Mouse (Mus musculus): ENCODE measurements around the gene Gm20388. TPM values are rescaled to one million over a fixed set of nuclear protein-coding genes. Genes with fewer than 3 reads are reported as not detected.

The Gm20388 gene
- polyA plus RNA-seq, 1 experiment from 2014 or later = not detected

DNA sequence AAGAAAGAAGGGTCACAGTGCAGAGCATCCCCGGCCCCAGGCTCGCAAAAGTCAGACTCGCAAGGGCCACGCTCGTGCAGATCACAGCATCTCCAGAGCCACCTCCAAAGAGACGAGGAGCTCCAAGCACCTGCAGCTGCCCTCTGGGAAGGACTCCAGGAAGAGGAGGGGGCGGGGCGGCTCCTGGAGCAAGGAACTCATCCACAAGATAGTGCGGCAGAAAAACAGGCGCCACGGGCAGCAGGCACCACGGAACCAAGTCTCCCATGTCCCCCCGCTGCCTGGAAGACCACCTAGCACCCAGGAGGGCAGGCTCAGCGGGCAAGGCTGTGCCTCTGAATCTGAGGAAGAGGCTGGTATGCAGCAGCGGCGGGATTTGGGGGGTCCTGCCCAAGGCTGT is 2352.2 kb downstream of the Gm20388 start:
- Histone ChIP-seq H3K27me3 (ENCODE audit: control insufficient read depth, insufficient read depth, low read depth, low read length) (no peaks in the 10 kb centered on the region; the same call in 1 of the 2 replicates), H3K4me3 (ENCODE audit: low read length) (no peak overlapping the region), H3K27ac (ENCODE audit: low read length) (no peak overlapping the region), H3K36me3 (ENCODE audit: control insufficient read depth, insufficient read depth, low read length) (no peaks in the 10 kb centered on the region), H3K9ac (ENCODE audit: low read length) (no peak overlapping the region), H3K9me3 (ENCODE audit: control insufficient read depth, low read length) (no peaks in the 10 kb centered on the region), H3K4me2 (ENCODE audit: low read depth, low read length) (no peak overlapping the region), H3K4me1 (replicated peaks; ENCODE audit: control insufficient read depth, insufficient read depth, low read length) (no peaks in the 10 kb centered on the region)
- ATAC-seq (ENCODE audit: low read depth) = no peak
- WGBS = 67% methylated on average over 16 of the region's 16 CpGs

DNA sequence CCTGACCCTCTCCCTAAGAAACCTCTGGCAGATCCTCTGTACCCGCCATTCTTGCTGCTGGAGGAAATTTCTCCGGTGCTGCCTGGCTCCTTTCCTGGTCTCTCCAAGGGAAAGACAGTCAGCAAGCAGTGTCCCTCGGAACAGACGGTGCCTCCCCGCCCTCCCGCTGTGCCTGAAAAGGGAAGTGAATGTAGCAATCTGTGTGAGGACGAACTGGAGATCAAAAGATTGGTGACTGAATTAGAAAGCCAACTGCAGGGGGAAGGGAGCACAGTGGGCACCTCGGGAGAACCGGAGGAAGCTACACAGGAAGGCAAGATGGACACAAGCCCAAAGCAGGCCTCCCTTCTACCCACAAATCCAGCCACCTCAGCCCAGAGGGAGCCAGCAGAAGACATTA is 2353.6 kb downstream of the Gm20388 start:
- Histone ChIP-seq H3K4me2 (ENCODE audit: low read depth, low read length) (no peak overlapping the region), H3K9ac (ENCODE audit: low read length) (no peak overlapping the region), H3K36me3 (ENCODE audit: control insufficient read depth, insufficient read depth, low read length) (no peaks in the 10 kb centered on the region), H3K4me3 (ENCODE audit: low read length) (no peak overlapping the region), H3K27ac (ENCODE audit: low read length) (no peak overlapping the region), H3K9me3 (ENCODE audit: control insufficient read depth, low read length) (no peaks in the 10 kb centered on the region), H3K27me3 (ENCODE audit: control insufficient read depth, insufficient read depth, low read depth, low read length) (peaks cover 2% of the 10 kb centered on the region), H3K4me1 (replicated peaks; ENCODE audit: control insufficient read depth, insufficient read depth, low read length) (peaks cover 4% of the 10 kb centered on the region; the same call in 1 of the 2 replicates)
- WGBS = 36% methylated on average over 9 of the region's 9 CpGs
- ATAC-seq (ENCODE audit: low read depth) = no peak

DNA sequence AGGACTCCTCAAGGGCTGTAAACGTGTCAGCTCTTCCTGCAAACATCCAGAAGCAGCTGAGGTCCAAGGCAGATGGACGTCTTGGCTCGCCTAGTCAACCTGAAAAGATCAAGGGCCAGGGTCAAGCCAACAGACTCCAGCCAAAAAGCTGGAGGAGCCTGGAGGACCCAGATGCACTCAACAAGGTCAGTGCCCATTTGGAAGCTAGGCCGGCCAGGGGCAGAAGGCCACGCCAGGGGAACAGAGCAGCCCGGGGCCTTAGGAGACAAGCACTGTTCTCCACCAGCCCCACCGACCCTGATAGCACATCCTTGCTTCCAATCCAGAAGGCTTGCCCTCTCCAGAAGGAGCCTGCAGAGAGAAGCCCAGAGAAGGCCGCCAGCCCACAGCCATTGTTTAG is 2354.9 kb downstream of the Gm20388 start:
- 81% methylated on average over 8 of the region's 8 CpGs for WGBS
- peaks cover 2% of the 10 kb centered on the region for H3K27me3 ChIP-seq (ENCODE audit: control insufficient read depth, insufficient read depth, low read depth, low read length)
- no peak for ATAC-seq (ENCODE audit: low read depth)

DNA sequence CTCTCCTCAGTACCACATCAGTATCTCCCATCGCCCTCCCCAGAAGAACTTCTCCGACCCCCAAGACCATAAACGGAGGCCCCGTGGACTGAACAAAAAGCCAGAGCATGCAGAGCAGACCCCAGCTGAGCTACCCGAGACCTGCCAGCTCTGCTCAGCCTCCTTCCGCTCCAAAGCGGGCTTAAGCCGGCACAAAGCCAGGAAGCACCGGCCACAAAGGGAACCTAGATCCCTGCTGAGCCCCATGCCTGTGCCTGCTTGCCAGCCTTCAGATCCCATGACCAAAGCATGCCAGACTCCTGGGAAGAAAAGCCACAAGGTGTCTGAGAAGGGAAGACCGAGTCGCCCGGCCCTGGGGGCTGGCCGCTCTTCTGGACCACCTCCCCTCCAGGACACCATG is 2356.2 kb downstream of the Gm20388 start:
- WGBS = 61% methylated on average over 13 of the region's 13 CpGs
- H3K36me3 ChIP-seq (ENCODE audit: control insufficient read depth, insufficient read depth, low read length) = no peaks in the 10 kb centered on the region
- peaks cover 2% of the 10 kb centered on the region for H3K27me3 ChIP-seq (ENCODE audit: control insufficient read depth, insufficient read depth, low read depth, low read length)
- H3K9ac ChIP-seq (ENCODE audit: low read length) = no peak overlapping the region
- peaks cover 4% of the 10 kb centered on the region; the same call in 1 of the 2 replicates for H3K4me1 ChIP-seq (replicated peaks; ENCODE audit: control insufficient read depth, insufficient read depth, low read length)
- ATAC-seq (ENCODE audit: low read depth) = no peak
- no peaks in the 10 kb centered on the region for H3K9me3 ChIP-seq (ENCODE audit: control insufficient read depth, low read length)
- no peak overlapping the region for H3K4me2 ChIP-seq (ENCODE audit: low read depth, low read length)
- H3K27ac ChIP-seq (ENCODE audit: low read length) = no peak overlapping the region
- H3K4me3 ChIP-seq (ENCODE audit: low read length) = no peak overlapping the region

More for the DNA sequence above, 2354.9 kb downstream of the Gm20388 start:
- Histone ChIP-seq H3K27ac (ENCODE audit: low read length) (no peak overlapping the region), H3K4me1 (replicated peaks; ENCODE audit: control insufficient read depth, insufficient read depth, low read length) (peaks cover 4% of the 10 kb centered on the region; the same call in 1 of the 2 replicates), H3K9ac (ENCODE audit: low read length) (no peak overlapping the region), H3K9me3 (ENCODE audit: control insufficient read depth, low read length) (no peaks in the 10 kb centered on the region), H3K4me2 (ENCODE audit: low read depth, low read length) (no peak overlapping the region), H3K4me3 (ENCODE audit: low read length) (no peak overlapping the region), H3K36me3 (ENCODE audit: control insufficient read depth, insufficient read depth, low read length) (no peaks in the 10 kb centered on the region)

DNA sequence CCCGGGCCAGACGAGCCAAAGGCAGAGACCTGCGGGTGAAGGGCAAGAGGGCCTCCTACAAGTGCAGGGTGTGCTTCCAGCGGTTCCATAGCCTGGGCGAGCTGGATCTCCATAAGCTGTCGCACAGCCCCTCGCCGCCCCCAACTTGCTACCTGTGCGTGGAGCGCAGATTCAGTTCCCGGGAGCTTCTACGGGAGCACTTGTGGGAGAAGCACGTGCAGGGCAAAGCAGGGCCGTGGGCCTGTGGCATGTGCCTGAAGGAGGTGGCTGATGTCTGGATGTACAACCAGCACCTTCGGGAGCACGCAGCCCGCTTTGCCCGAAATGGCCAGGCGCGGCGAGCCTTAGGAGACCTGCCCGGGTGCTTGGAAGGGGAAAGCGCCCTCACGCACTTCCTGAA is 2358.2 kb downstream of the Gm20388 start:
- H3K36me3 ChIP-seq (ENCODE audit: control insufficient read depth, insufficient read depth, low read length) = no peaks in the 10 kb centered on the region
- H3K4me1 ChIP-seq (replicated peaks; ENCODE audit: control insufficient read depth, insufficient read depth, low read length) = peaks cover 4% of the 10 kb centered on the region; the same call in 1 of the 2 replicates
- 43% methylated on average over 24 of the region's 24 CpGs for whole genome bisulfite sequencing
- peaks cover 2% of the 10 kb centered on the region for H3K27me3 ChIP-seq (ENCODE audit: control insufficient read depth, insufficient read depth, low read depth, low read length)
- H3K4me2 ChIP-seq (ENCODE audit: low read depth, low read length) = peak overlapping the region; percentile 64
- ATAC-seq (ENCODE audit: low read depth) = no peak
- H3K9ac ChIP-seq (ENCODE audit: low read length) = peak overlapping the region; percentile 46
- peak overlapping the region; percentile 41 for H3K4me3 ChIP-seq (ENCODE audit: low read length)
- no peaks in the 10 kb centered on the region for H3K9me3 ChIP-seq (ENCODE audit: control insufficient read depth, low read length)
- no peak overlapping the region for H3K27ac ChIP-seq (ENCODE audit: low read length)

DNA sequence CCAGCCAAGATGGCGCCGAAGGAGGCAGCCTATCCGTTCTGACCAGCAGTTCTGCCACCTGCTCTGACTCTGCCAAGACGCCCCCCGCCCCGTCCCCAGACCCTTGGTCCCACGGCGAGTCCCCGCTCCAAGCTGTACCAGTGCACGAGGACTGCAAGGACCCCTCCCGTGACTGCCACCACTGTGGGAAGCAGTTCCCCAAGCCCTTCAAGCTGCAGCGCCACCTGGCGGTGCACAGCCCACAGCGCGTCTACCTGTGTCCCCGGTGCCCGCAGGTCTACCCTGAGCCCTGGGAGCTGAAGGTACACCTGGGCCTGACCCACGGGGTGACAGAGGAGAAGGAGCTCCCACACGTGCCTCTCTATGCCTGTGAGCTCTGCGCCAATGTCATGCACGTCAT is 2358.8 kb downstream of the Gm20388 start:
- WGBS = 2% methylated on average over 21 of the region's 21 CpGs
- Histone ChIP-seq H3K9ac (ENCODE audit: low read length) (peak overlapping the region; percentile 46; the same call in 1 of the 2 replicates), H3K36me3 (ENCODE audit: control insufficient read depth, insufficient read depth, low read length) (no peaks in the 10 kb centered on the region), H3K27ac (ENCODE audit: low read length) (no peak overlapping the region), H3K4me1 (replicated peaks; ENCODE audit: control insufficient read depth, insufficient read depth, low read length) (peaks cover 4% of the 10 kb centered on the region; the same call in 1 of the 2 replicates), H3K4me3 (ENCODE audit: low read length) (peak overlapping the region; percentile 41), H3K27me3 (ENCODE audit: control insufficient read depth, insufficient read depth, low read depth, low read length) (peaks cover 2% of the 10 kb centered on the region), H3K4me2 (ENCODE audit: low read depth, low read length) (peak overlapping the region; percentile 64), H3K9me3 (ENCODE audit: control insufficient read depth, low read length) (no peaks in the 10 kb centered on the region)
- ATAC-seq (ENCODE audit: low read depth) = peak; percentile 52

DNA sequence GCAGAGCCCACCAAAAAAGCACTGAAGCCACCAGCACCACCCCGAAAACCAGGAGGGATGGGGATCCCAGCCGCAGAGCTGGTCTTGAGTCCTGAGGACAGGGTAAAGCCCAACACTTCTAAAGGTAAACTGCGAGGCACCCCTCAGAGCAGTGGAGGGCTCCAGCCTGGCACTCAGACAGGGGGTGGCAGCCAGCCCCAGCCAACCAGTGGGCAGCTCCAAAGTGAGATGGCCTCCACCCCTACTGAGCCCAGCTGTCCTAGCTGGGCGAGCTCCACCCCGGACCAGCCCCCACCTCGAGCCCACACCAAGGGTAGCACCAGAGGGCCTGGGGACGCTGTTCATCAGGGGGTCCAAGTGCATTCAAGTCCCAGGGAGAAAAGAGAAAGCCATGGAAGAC is 2359.9 kb downstream of the Gm20388 start:
- WGBS = 71% methylated on average over 7 of the region's 7 CpGs
- Histone ChIP-seq H3K27me3 (ENCODE audit: control insufficient read depth, insufficient read depth, low read depth, low read length) (peaks cover 2% of the 10 kb centered on the region), H3K36me3 (ENCODE audit: control insufficient read depth, insufficient read depth, low read length) (no peaks in the 10 kb centered on the region), H3K4me2 (ENCODE audit: low read depth, low read length) (no peak overlapping the region), H3K27ac (ENCODE audit: low read length) (no peak overlapping the region), H3K4me1 (replicated peaks; ENCODE audit: control insufficient read depth, insufficient read depth, low read length) (peaks cover 4% of the 10 kb centered on the region; the same call in 1 of the 2 replicates), H3K4me3 (ENCODE audit: low read length) (no peak overlapping the region), H3K9me3 (ENCODE audit: control insufficient read depth, low read length) (no peaks in the 10 kb centered on the region), H3K9ac (ENCODE audit: low read length) (no peak overlapping the region)
- ATAC-seq (ENCODE audit: low read depth) = no peak

- no peak overlapping the region for H3K9ac ChIP-seq (ENCODE audit: low read length)
- no peak overlapping the region for H3K4me3 ChIP-seq (ENCODE audit: low read length)
- peak; percentile 72 for ATAC-seq (ENCODE audit: low read depth)
- 3% methylated on average over 5 of the region's 5 CpGs for WGBS
- H3K9me3 ChIP-seq (ENCODE audit: control insufficient read depth, low read length) = no peaks in the 10 kb centered on the region
- H3K27ac ChIP-seq (ENCODE audit: low read length) = no peak overlapping the region
- H3K27me3 ChIP-seq (ENCODE audit: control insufficient read depth, insufficient read depth, low read depth, low read length) = peaks cover 2% of the 10 kb centered on the region
- H3K4me2 ChIP-seq (ENCODE audit: low read depth, low read length) = no peak overlapping the region
- peaks cover 4% of the 10 kb centered on the region; the same call in 1 of the 2 replicates for H3K4me1 ChIP-seq (replicated peaks; ENCODE audit: control insufficient read depth, insufficient read depth, low read length)
- no peaks in the 10 kb centered on the region for H3K36me3 ChIP-seq (ENCODE audit: control insufficient read depth, insufficient read depth, low read length)
Observed at GRCm38 (mm10) chr8:122273152-122273551, 2362.5 kb downstream of the Gm20388 start.

GRCm38 (mm10) chr8:122273826-122274225 is 2363.2 kb downstream of the Gm20388 start:
- H3K27ac ChIP-seq (ENCODE audit: low read length) = no peak overlapping the region
- H3K27me3 ChIP-seq (ENCODE audit: control insufficient read depth, insufficient read depth, low read depth, low read length) = peaks cover under 1% of the 10 kb centered on the region; the same call in 1 of the 2 replicates
- ATAC-seq (ENCODE audit: low read depth) = no peak
- peaks cover 4% of the 10 kb centered on the region; the same call in 1 of the 2 replicates for H3K4me1 ChIP-seq (replicated peaks; ENCODE audit: control insufficient read depth, insufficient read depth, low read length)
- no peaks in the 10 kb centered on the region for H3K9me3 ChIP-seq (ENCODE audit: control insufficient read depth, low read length)
- 48% methylated on average over 7 of the region's 7 CpGs for WGBS
- H3K9ac ChIP-seq (ENCODE audit: low read length) = no peak overlapping the region
- no peak overlapping the region for H3K4me2 ChIP-seq (ENCODE audit: low read depth, low read length)
- H3K36me3 ChIP-seq (ENCODE audit: control insufficient read depth, insufficient read depth, low read length) = no peaks in the 10 kb centered on the region
- no peak overlapping the region for H3K4me3 ChIP-seq (ENCODE audit: low read length)
